Mouse (Mus musculus): Measurements from ENCODE around the gene Postn.

Gene Postn

DNA sequence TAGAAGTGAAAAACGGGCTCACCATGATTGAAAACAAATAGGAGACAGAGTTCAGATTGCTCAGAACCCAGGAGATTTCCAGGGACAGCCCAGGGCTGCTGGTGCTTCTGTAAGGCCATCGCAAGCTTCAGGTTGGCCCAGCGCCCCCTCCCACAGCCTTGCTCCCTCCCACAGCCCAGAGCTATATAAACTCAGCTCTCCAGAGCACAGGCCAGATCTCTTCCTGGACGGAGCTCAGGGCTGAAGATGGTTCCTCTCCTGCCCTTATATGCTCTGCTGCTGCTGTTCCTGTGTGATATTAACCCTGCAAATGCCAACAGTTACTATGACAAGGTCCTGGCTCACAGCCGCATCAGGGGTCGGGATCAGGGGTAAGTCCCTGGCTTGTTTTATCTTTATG lies at the start of gene Postn:
Gene Postn (plus strand): TSS at position 213 of the 400 bp plus-strand sequence.
- DNase-seq (ENCODE audit: low spot score) = no peak

- no peak for DNase-seq (ENCODE audit: low spot score)
These were observed 46.9 kb upstream of the Postn start for GRCm38 (mm10) chr3:54314055-54314454.

DNA sequence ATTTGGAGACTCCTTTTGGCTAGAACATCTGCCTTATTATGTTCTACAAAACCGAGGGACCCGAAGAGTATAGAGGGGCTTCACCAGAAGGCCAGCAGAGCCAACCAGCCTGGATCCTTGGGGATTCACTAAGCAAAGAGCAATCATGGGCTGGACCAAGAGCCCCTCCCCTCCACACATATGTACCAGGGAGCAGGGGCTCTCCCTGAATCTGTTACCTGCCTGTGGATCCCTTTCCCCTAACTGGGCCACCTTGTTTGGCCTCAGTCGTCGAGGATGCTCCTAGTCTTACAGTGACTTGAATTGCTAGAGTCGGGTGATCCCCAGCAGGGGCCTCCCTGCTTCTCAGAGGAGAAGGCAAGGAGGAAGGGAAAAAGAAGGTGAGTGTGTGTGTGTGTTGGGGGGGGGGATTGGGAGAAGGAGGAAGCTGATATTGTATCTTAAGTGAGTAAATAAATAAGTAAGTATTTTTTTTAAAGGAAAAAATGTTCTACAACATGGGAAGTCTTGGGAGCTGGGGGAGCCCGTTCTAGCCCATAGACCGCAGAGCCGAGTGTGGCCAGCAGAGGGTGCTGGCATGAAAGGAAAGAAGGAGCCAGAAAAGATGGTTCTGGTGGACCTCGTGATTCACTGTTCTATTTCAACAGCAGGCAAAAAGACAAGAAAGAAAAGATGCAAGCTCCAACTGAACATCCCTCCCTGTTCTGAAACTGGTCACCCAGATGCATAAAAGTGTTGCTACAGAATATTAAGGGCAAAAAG lies 7.8 kb upstream of the Postn start:
- peak; percentile 23 for DNase-seq (ENCODE audit: low spot score)

- no peak for DNase-seq (ENCODE audit: low spot score)
These were observed 3.3 kb upstream of the Postn start for GRCm38 (mm10) chr3:54357561-54357960.

DNA sequence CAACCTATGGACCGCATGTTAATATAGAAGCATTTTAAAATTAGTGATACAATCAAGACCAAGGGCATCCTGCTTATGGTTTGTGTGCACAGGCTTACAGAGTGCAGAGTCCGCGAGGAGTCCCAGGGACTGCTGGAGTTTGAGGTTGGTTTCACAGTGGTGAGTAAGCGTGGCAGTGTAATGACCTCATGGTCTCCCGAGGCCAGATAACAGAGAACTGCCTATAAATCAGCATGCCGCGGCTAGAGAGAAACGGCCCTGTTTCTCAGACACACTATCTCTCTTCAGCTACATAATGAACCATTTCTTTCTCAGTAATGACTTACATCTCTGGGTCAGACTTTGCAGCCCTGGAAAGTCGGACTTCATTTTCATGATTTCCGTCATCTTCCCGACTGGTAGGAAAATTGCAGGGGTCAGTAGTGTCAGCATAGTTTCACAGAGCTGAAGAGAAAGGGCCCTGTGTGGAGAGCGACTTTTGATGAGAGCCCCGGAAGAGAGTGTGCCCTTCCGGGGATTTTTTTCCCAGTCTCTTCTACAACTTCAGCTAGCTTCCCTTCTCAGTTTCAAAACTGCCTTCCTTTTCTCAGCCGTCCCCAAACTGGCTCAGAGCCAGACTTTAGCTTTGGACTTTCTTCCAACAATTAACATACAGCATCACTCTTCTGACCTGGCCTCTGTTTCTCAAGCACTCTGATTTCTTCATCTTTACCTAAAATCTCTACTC lies 2.3 kb upstream of the Postn start:
- DNase-seq (ENCODE audit: low spot score) = peak; percentile 11

DNA sequence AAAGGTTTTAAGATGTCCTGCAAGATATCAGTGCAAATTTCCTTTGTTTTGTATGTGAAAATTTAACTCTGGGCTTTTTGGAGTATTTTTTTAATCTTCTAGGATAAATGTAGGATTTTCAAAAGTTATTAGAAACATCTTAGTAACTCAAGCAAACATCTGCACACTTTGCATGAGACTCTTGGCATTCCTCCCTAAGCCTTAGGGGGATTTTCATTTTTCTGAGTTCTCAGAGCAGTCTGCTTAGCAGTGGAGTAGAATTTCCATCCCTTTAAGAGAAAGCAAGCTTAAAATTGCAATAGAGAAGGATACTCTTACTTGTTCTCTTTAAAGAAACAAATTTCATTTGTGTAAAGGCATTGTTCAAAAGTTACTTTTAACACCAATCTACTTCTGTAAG lies 747 bp downstream of the Postn start:
- DNase-seq (ENCODE audit: low spot score) = no peak

- DNase-seq (ENCODE audit: low spot score) = no peak
These were observed 10.1 kb downstream of the Postn start for GRCm38 (mm10) chr3:54371015-54371414.

GRCm38 (mm10) chr3:54372625-54373024 lies 11.7 kb downstream of the Postn start:
- no peak for DNase-seq (ENCODE audit: low spot score)

GRCm38 (mm10) chr3:54376014-54376413 lies 15.1 kb downstream of the Postn start:
- DNase-seq (ENCODE audit: low spot score) = peak; percentile 69

GRCm38 (mm10) chr3:54377647-54378046 lies 16.7 kb downstream of the Postn start:
- no peak for DNase-seq (ENCODE audit: low spot score)

- DNase-seq (ENCODE audit: low spot score) = no peak
These were observed 17.2 kb downstream of the Postn start for GRCm38 (mm10) chr3:54378135-54378534.

- DNase-seq (ENCODE audit: low spot score) = no peak
These were observed 19.1 kb downstream of the Postn start for GRCm38 (mm10) chr3:54379981-54380380.

- peak; percentile 65 for DNase-seq (ENCODE audit: low spot score)
These were observed 38.4 kb downstream of the Postn start for GRCm38 (mm10) chr3:54399321-54399720.

GRCm38 (mm10) chr3:54399911-54400310 lies 39.0 kb downstream of the Postn start:
- DNase-seq (ENCODE audit: low spot score) = no peak

DNA sequence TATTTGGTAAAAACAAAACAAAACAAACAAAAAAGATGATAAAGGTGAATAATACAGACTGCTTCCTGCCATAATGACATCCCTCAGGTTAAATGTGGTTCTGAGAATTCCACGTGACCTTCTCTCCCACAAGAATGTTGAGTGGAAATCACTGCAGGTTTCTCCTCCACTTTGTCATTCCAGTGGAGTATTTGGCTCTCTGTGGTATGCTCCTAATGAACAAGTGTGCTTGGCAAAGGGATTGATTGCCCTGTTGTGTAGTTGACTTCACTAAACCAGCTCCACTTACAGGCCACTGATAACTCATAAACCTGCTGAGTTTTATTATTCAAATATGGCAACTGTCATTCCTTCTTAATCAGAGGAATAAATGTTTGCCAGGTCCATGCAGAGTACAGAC lies 39.7 kb downstream of the Postn start:
- DNase-seq (ENCODE audit: low spot score) = no peak

GRCm38 (mm10) chr3:54401706-54402105 lies 40.8 kb downstream of the Postn start:
- no peak for DNase-seq (ENCODE audit: low spot score)

DNA sequence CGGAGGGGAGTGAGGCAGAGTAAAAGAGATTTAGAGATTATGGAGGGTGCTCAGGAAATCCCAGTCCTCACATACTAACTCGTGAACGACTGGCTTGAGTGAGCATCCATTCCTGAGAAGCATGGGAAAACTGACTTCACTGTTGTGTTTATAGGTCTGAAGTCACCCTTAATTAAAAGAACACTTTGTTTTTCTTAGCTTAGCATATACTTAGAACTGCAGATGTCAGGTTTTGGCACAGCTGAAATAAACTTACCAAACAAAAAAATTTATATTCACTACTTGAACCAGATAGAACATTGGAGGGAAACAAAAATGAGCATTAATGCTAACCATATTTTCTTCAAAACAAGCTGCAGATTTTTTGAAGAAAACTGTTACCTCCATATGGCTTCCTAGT lies 42.9 kb downstream of the Postn start:
- DNase-seq (ENCODE audit: low spot score) = no peak

GRCm38 (mm10) chr3:54406567-54406966 lies 45.7 kb downstream of the Postn start:
- no peak for DNase-seq (ENCODE audit: low spot score)

DNA sequence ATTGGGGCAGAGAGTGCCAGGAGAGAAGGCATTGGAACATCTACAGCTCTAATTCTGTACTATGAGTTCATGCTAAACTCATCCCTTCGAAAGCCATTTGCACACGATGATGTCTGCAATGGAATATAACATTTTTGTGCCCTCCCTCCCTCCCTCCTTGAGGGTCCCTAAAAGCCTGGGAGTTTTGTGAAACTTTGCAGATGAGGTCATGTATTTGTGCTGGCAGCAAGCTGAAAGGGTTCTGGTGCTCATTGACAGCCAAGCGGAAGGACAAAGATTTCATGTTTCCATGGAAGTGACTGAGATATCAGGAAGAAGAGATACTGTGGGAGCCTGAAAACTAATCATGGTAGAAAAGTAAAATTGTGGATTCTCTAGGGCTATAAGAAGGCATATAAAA lies 50.1 kb downstream of the Postn start:
- no peak for DNase-seq (ENCODE audit: low spot score)

DNA sequence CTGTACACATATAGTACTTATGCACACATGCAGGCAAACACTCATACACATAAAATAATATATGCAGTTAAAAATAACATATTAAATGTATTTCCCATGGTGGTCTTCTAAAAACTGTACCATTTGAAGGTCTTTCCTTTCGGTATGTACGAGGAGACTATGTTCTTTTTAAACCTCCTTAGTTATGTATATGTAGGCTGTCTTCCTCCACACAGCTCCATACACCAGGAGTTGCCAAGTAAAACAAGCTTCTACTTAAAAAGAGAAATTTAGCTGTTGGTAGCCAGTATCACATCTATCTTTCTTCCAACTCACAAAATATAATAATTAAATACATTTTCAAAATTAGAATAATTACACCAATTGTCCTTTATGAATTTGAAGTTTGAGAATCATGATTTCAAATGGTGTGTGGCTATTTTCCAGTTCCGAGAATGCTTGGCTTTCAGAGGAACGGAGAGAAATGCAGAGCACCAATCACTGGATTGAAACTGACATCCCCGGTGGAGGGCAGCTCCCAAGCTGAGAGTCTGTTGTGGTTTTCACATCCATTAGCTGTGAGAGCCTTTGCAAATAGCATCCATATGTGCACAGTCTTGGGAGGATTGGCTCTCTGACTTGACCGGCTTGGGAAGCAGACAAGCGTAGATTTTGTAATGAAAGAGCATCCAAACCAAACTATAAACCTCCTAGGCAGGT lies 52.1 kb downstream of the Postn start:
- DNase-seq (ENCODE audit: low spot score) = no peak

- DNase-seq (ENCODE audit: low spot score) = no peak
These were observed 52.6 kb downstream of the Postn start for GRCm38 (mm10) chr3:54413584-54413897.

GRCm38 (mm10) chr3:54414386-54414785 lies 53.5 kb downstream of the Postn start:
- DNase-seq (ENCODE audit: low spot score) = no peak

DNA sequence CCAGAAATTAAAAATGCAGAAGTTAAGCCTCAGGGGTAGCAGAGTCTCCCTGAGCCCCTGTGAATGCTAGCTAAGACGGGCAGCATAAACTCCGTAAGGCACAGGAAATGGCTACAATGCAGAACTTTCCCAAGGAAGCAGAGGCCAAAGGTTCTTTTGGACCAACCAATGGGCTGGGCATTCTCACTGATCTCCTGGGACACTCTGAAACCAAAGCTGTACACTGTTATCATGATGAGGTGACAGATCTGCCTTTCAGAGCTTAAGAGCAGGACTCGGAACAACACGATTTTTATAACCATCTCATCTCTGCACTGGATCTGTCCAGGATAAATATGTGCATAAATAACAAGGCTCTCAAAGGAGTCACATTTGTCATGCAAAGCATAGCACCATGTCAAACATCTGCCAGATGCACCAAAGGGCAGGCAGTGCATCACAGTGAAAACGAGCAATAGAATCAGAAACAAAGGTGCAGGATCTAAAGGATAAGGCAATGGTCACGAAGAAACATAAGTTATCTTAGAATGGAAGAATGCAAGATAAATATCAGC lies 57.0 kb downstream of the Postn start:
- no peak for DNase-seq (ENCODE audit: low spot score)

Measured in testis, postnatal 14 days (tissue).